Mouse (Mus musculus) lung, adult 2 months (tissue): ENCODE measurements around the gene Pilrb2.
"Not testable (repeated sequence)": the region's sequence is repeated elsewhere in the genome, so short reads cannot be mapped to it uniquely, and the experiment has no call there.

ENCODE experiments used
- CTCF ChIP-seq: fragments of 200-500 bp; IDR thresholded peaks from 2 replicates; pipeline ENCODE4 v1.5.1; 2011; ENCODE audit warnings: mild to moderate bottlenecking, low read length, control low read depth; ENCODE audit not compliant: insufficient read depth
- POLR2A ChIP-seq: fragments of 200-500 bp; IDR thresholded peaks from 2 replicates; pipeline ENCODE4 v1.6.1; 2011; ENCODE audit warnings: low read depth, mild to moderate bottlenecking, control low read depth, low read length, borderline replicate concordance; ENCODE audit errors: extremely low read depth

DNA sequence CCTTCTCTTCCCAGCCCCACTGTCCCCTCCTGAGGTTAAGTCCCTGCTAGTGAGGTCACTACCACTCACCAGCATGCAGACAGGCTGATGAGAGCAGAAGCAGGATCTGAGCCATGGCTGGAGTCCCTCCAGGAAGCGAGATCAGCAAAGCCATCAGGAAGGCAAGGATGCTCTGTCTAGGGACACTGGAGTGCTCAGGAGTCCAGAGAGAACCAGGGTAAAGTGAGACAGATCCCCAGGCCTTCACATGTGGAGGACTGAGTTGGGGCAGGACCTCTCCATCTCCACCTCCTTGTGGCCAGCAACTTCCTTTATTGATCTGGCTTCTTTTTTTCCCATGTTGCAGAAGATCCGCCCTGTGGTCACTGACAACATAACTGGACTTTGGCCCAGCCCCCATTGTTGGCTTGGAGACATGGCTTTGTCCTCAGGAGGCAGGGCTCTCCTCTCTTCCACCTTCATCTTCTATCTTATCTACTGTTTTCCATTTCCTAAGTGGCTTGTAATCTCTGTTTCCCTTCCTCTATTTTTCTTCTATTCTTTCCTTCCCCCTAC lies 35.6 kb downstream of the Pilrb2 start, which contains the start of gene Pilra:
- not testable (repeated sequence) for TF ChIP-seq CTCF, POLR2A
